Mouse (Mus musculus) heart, embryonic 10.5 days (tissue): ENCODE results near the gene Pank4. TPM values are rescaled to one million over a fixed set of nuclear protein-coding genes. Genes with fewer than 3 reads are reported as not detected.

Experiments used
- DNase-seq: peaks from one replicate; pipeline ENCODE4 v3.0.0-alpha.2; 2017; ENCODE audit warnings: low spot score
- H3K27ac ChIP-seq: fragments of 300-500 bp; sonication (generic); 2 replicates; pipeline ENCODE4 v1.5.1; 2016; ENCODE audit warnings: mild to moderate bottlenecking
- H3K27me3 ChIP-seq: fragments of 300-500 bp; sonication (generic); 2 replicates; pipeline ENCODE4 v1.6.1; 2016; ENCODE audit warnings: mild to moderate bottlenecking; ENCODE audit not compliant: poor library complexity, insufficient read depth, severe bottlenecking
- H3K36me3 ChIP-seq: fragments of 300-500 bp; sonication (generic); 2 replicates; pipeline ENCODE4 v1.6.1; 2016; ENCODE audit warnings: mild to moderate bottlenecking, moderate library complexity
- H3K4me1 ChIP-seq: fragments of 300-500 bp; sonication (generic); 2 replicates; pipeline ENCODE4 v1.6.1; 2016; ENCODE audit warnings: mild to moderate bottlenecking
- H3K4me3 ChIP-seq: fragments of 300-500 bp; sonication (generic); 2 replicates; pipeline ENCODE4 v1.5.1; 2016; ENCODE audit warnings: mild to moderate bottlenecking, moderate library complexity
- H3K9me3 ChIP-seq: fragments of 300-500 bp; sonication (generic); 2 replicates; pipeline ENCODE4 v1.6.1; 2016; ENCODE audit warnings: mild to moderate bottlenecking, moderate library complexity
- WGBS: fragments of 180-500 bp; shearing (Covaris S2); methylation state at CpG from one replicate; pipeline ENCODE4 v1.1.7; 2016; 5-methylcytosine and 5-hydroxymethylcytosine counted together
- polyA plus RNA-seq: library from polyadenylated mRNA; unstranded; fragments of >200 nt; fragmentation: Nextera tagmentation; extraction: Ambion mirVana; gene quantifications from 2 replicates; pipeline ENCODE4 v1.2.1, GENCODE M21; 2016

Gene Pank4
- polyA plus RNA-seq, 1 experiment from 2014 or later, result 49.2 TPM

DNA sequence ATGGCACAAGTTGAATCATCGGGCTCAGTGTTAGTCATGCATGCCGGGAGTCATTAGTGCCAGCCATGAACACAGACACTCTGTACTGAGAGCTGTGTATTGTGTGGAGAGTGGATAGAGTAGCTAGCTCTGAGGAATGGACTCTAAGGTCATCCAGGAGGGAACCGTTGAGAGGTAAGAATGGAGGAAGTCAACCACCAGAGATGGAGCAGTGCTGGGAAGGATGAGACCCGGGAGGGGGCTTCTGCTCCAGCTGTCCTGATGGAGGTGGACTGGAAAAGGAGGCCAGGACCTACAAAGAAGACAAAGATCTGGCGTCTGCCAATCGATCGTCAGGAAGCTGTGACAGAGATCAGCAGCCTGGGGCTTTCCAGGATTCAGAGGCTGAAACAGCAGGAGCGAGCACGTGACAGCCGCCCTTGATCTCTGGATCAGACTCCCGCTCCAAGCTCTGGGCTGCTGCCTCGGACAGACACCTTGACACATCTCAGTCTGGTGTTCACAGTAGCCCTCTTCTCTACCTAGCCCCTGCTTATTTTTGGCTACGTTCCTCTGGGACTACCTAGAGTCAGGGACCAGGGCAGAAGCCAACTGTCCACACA is 30.5 kb upstream of the Pank4 start:
- Histone ChIP-seq H3K27me3 (peaks cover 21% of the 10 kb centered on the region; the same call in 1 of the 2 replicates), H3K4me1 (peaks cover 10% of the 10 kb centered on the region), H3K36me3 (no peaks in the 10 kb centered on the region), H3K27ac (no peak overlapping the region), H3K9me3 (no peaks in the 10 kb centered on the region), H3K4me3 (no peak overlapping the region)
- no peak for DNase-seq
- 45% methylated on average over 13 of the region's 13 CpGs for WGBS

DNA sequence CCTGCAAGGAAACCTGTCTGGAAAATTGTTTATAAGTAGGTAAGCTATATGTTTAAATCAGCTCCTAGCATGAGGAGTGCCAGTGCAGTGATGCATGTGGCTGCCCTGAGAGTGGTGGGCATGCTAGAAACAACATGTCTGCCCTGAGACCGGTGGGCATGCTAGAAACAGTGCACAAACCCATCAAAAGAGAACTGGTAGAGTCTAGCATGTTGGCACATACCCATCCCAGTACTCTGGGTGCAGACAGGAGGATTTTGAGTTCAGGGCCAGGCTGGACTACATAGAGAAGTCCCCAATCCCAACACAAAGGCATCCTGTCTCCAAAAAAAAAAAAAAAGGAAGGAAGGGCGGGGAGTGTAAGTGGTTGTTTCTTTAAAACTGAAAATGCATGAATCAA is 29.1 kb upstream of the Pank4 start:
- no peaks in the 10 kb centered on the region for H3K36me3 ChIP-seq
- WGBS, result 72% methylated on average over 2 of the region's 2 CpGs
- no peak for DNase-seq
- H3K27ac ChIP-seq, result no peak overlapping the region
- no peak overlapping the region for H3K4me3 ChIP-seq
- H3K4me1 ChIP-seq, result 0 out of 2 replicates have a peak, but pooled peaks cover 3% of the 10 kb centered on the region
- no peaks in the 10 kb centered on the region for H3K9me3 ChIP-seq
- H3K27me3 ChIP-seq, result peaks cover 15% of the 10 kb centered on the region; the same call in 1 of the 2 replicates

- no peaks in the 10 kb centered on the region for H3K36me3 ChIP-seq
- DNase-seq, result no peak
- WGBS, result 71% methylated on average over 7 of the region's 7 CpGs
- H3K4me3 ChIP-seq, result no peak overlapping the region
- no peak overlapping the region for H3K27ac ChIP-seq
- no peaks in the 10 kb centered on the region for H3K9me3 ChIP-seq
- peaks cover 15% of the 10 kb centered on the region; the same call in 1 of the 2 replicates for H3K27me3 ChIP-seq
- H3K4me1 ChIP-seq, result 0 out of 2 replicates have a peak, but pooled peaks cover 3% of the 10 kb centered on the region
Measured at GRCm38 (mm10) chr4:154935788-154936187, 28.1 kb upstream of the Pank4 start.

DNA sequence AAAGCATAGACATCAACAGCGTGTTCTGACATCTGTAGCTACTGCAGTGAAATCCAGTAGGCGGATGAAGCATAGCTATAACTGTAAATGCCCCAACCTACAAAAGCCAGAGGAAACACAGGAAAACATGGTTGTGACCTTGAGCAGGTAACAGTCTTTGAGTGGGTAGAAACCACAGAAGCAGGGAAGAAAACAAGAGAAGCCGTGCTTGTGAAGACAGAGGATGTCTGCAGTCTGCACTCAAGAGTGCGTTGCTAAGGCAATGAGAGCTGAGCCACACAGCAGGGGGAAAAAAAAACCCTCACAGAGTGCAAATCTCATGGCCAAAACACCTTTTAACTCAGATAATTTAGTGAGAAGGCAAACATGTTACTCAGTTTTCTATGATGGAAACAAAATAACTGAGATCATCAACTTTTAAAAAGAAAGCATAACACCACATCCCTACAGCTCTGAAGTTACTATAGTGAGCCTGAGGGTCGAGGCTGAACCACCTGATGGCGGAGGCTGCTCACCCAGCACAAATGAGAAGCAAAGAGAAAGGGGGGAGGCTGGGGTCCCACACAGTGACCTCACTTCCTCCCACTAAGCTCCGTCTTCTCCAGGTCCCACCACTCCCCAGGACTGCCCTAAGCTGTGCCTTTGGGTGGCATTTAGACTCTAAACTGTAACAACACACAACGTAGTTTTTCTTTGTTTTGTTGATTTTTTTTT is 27.2 kb upstream of the Pank4 start:
- Histone ChIP-seq H3K4me1 (0 out of 2 replicates have a peak, but pooled peaks cover 3% of the 10 kb centered on the region), H3K4me3 (no peak overlapping the region), H3K36me3 (no peaks in the 10 kb centered on the region), H3K9me3 (no peaks in the 10 kb centered on the region), H3K27ac (no peak overlapping the region), H3K27me3 (peaks cover 15% of the 10 kb centered on the region; the same call in 1 of the 2 replicates)
- 58% methylated on average over 8 of the region's 8 CpGs for WGBS
- no peak for DNase-seq

GRCm38 (mm10) chr4:154937746-154938145 is 26.2 kb upstream of the Pank4 start:
- 83% methylated on average over 1 of the region's 1 CpGs for WGBS
- no peak overlapping the region for H3K27ac ChIP-seq
- no peak overlapping the region for H3K4me3 ChIP-seq
- H3K4me1 ChIP-seq, result 0 out of 2 replicates have a peak, but pooled peaks cover 3% of the 10 kb centered on the region
- no peaks in the 10 kb centered on the region for H3K36me3 ChIP-seq
- no peaks in the 10 kb centered on the region for H3K9me3 ChIP-seq
- H3K27me3 ChIP-seq, result peaks cover 15% of the 10 kb centered on the region; the same call in 1 of the 2 replicates
- DNase-seq, result no peak

- Histone ChIP-seq H3K27ac (no peak overlapping the region), H3K4me1 (peaks cover 11% of the 10 kb centered on the region; the same call in 1 of the 2 replicates), H3K9me3 (no peaks in the 10 kb centered on the region), H3K36me3 (no peaks in the 10 kb centered on the region), H3K4me3 (no peak overlapping the region), H3K27me3 (peaks cover 5% of the 10 kb centered on the region; the same call in 1 of the 2 replicates)
- 84% methylated on average over 2 of the region's 2 CpGs for WGBS
- DNase-seq, result no peak
Measured at GRCm38 (mm10) chr4:154940156-154940555, 23.8 kb upstream of the Pank4 start.

- Histone ChIP-seq H3K4me3 (no peak overlapping the region), H3K4me1 (peaks cover 22% of the 10 kb centered on the region), H3K36me3 (no peaks in the 10 kb centered on the region), H3K9me3 (no peaks in the 10 kb centered on the region), H3K27me3 (no peaks in the 10 kb centered on the region; the same call in 1 of the 2 replicates), H3K27ac (no peak overlapping the region)
- no peak for DNase-seq
- WGBS, result 74% methylated on average over 5 of the region's 5 CpGs
Measured at GRCm38 (mm10) chr4:154941831-154942230, 22.1 kb upstream of the Pank4 start.

- Histone ChIP-seq H3K27me3 (no peaks in the 10 kb centered on the region; the same call in 1 of the 2 replicates), H3K27ac (no peak overlapping the region), H3K4me3 (no peak overlapping the region), H3K4me1 (peaks cover 22% of the 10 kb centered on the region), H3K36me3 (no peaks in the 10 kb centered on the region), H3K9me3 (no peaks in the 10 kb centered on the region)
- WGBS, result 80% methylated on average over 10 of the region's 10 CpGs
- no peak for DNase-seq
Measured at GRCm38 (mm10) chr4:154942632-154943322, 21.1 kb upstream of the Pank4 start.

GRCm38 (mm10) chr4:154943323-154944039 is 20.4 kb upstream of the Pank4 start:
- Histone ChIP-seq H3K9me3 (no peaks in the 10 kb centered on the region), H3K27ac (no peak overlapping the region; the same call in 1 of the 2 replicates), H3K36me3 (no peaks in the 10 kb centered on the region), H3K4me1 (peaks cover 23% of the 10 kb centered on the region), H3K27me3 (peaks cover 6% of the 10 kb centered on the region), H3K4me3 (no peak overlapping the region)
- DNase-seq, result no peak
- 69% methylated on average over 6 of the region's 6 CpGs for WGBS

GRCm38 (mm10) chr4:154944121-154944590 is 19.8 kb upstream of the Pank4 start:
- Histone ChIP-seq H3K9me3 (no peaks in the 10 kb centered on the region), H3K27me3 (peaks cover 12% of the 10 kb centered on the region), H3K27ac (0 out of 2 replicates have a peak overlapping the region, but pooled peaks have one; percentile 16), H3K4me1 (peaks cover 26% of the 10 kb centered on the region), H3K4me3 (no peak overlapping the region), H3K36me3 (no peaks in the 10 kb centered on the region)
- WGBS, result 20% methylated on average over 2 of the region's 2 CpGs
- DNase-seq, result peak; percentile 92

GRCm38 (mm10) chr4:154946319-154946718 is 17.6 kb upstream of the Pank4 start:
- Histone ChIP-seq H3K4me3 (peak overlapping the region; percentile 48), H3K9me3 (no peaks in the 10 kb centered on the region), H3K4me1 (peaks cover 28% of the 10 kb centered on the region), H3K36me3 (no peaks in the 10 kb centered on the region), H3K27me3 (peaks cover 34% of the 10 kb centered on the region), H3K27ac (peak overlapping the region; percentile 77)
- 4% methylated on average over 8 of the region's 8 CpGs for WGBS
- peak; percentile 92 for DNase-seq
